Mouse (Mus musculus): ENCODE measurements at regions not wholly inside any gene's neighbourhood (a gene's known extent, or its start where the extent isn't known, plus 50 kb on each side); places are given as distances from the start of the nearest gene placed in this dataset.

- no peak overlapping the region for H3ac ChIP-seq (ENCODE audit: control insufficient read depth, insufficient read length, low read depth)
- no peaks in the 10 kb centered on the region for H3K79me2 ChIP-seq (ENCODE audit: control insufficient read depth, insufficient read depth)
- TF ChIP-seq MYOD1 (IDR thresholded peaks at IDR 0.05; ENCODE audit: control insufficient read depth, insufficient read length, low read depth) (peak; percentile 66), MAX (IDR thresholded peaks at IDR 0.05) (no peak)
- H3K79me3 ChIP-seq (ENCODE audit: low read depth): no peaks in the 10 kb centered on the region
- no peaks in the 10 kb centered on the region for H3K36me3 ChIP-seq (ENCODE audit: control insufficient read depth, insufficient read depth)
- H3K4me3 ChIP-seq (ENCODE audit: insufficient read depth, poor library complexity, severe bottlenecking): no peak overlapping the region
- no peaks in the 10 kb centered on the region for H3K27me3 ChIP-seq (ENCODE audit: control insufficient read depth, insufficient read depth, insufficient read length)
Observed at GRCm38 (mm10) chr1:90441134-90441868, 161.5 kb upstream of the Cops8 start.

GRCm38 (mm10) chr1:90442250-90443240 is 160.2 kb upstream of the Cops8 start:
- Histone ChIP-seq H3K79me2 (ENCODE audit: control insufficient read depth, insufficient read depth) (no peaks in the 10 kb centered on the region), H3K4me3 (ENCODE audit: insufficient read depth, poor library complexity, severe bottlenecking) (no peak overlapping the region), H3K36me3 (ENCODE audit: control insufficient read depth, insufficient read depth) (no peaks in the 10 kb centered on the region), H3K79me3 (ENCODE audit: low read depth) (no peaks in the 10 kb centered on the region), H3K27me3 (ENCODE audit: control insufficient read depth, insufficient read depth, insufficient read length) (no peaks in the 10 kb centered on the region), H3ac (ENCODE audit: control insufficient read depth, insufficient read length, low read depth) (no peak overlapping the region)
- TF ChIP-seq MAX (IDR thresholded peaks at IDR 0.05) (no peak), FOSL1 (IDR thresholded peaks at IDR 0.05; ENCODE audit: insufficient read depth, low read length, poor library complexity, severe bottlenecking) (no peak), MYOG (IDR thresholded peaks at IDR 0.05; ENCODE audit: control insufficient read depth, extremely low read depth, insufficient read length) (no peak), CTCF (IDR thresholded peaks at IDR 0.05; ENCODE audit: control insufficient read depth, insufficient read depth, insufficient read length) (no peak), CEBPB (IDR thresholded peaks at IDR 0.05; ENCODE audit: low read depth) (no peak), USF1 (IDR thresholded peaks at IDR 0.05; ENCODE audit: low read depth) (no peak), MYOD1 (IDR thresholded peaks at IDR 0.05; ENCODE audit: control insufficient read depth, insufficient read length, low read depth) (no peak)

GRCm38 (mm10) chr1:90449571-90450226 is 153.1 kb upstream of the Cops8 start:
- TF ChIP-seq CEBPB (IDR thresholded peaks at IDR 0.05; ENCODE audit: low read depth) (no peak), USF1 (IDR thresholded peaks at IDR 0.05; ENCODE audit: low read depth) (no peak), MAX (IDR thresholded peaks at IDR 0.05) (no peak), MYOD1 (IDR thresholded peaks at IDR 0.05; ENCODE audit: control insufficient read depth, insufficient read length, low read depth) (no peak), FOSL1 (IDR thresholded peaks at IDR 0.05; ENCODE audit: insufficient read depth, low read length, poor library complexity, severe bottlenecking) (no peak), MYOG (IDR thresholded peaks at IDR 0.05; ENCODE audit: control insufficient read depth, extremely low read depth, insufficient read length) (no peak), CTCF (IDR thresholded peaks at IDR 0.05; ENCODE audit: control insufficient read depth, insufficient read depth, insufficient read length) (no peak)
- Histone ChIP-seq H3K36me3 (ENCODE audit: control insufficient read depth, insufficient read depth) (no peaks in the 10 kb centered on the region), H3K79me2 (ENCODE audit: control insufficient read depth, insufficient read depth) (no peaks in the 10 kb centered on the region), H3K4me3 (ENCODE audit: insufficient read depth, poor library complexity, severe bottlenecking) (no peak overlapping the region), H3K27me3 (ENCODE audit: control insufficient read depth, insufficient read depth, insufficient read length) (no peaks in the 10 kb centered on the region), H3K79me3 (ENCODE audit: low read depth) (no peaks in the 10 kb centered on the region), H3ac (ENCODE audit: control insufficient read depth, insufficient read length, low read depth) (no peak overlapping the region)

- no peak overlapping the region for H3ac ChIP-seq (ENCODE audit: control insufficient read depth, insufficient read length, low read depth)
- H3K79me3 ChIP-seq (ENCODE audit: low read depth): no peaks in the 10 kb centered on the region
- no peaks in the 10 kb centered on the region for H3K36me3 ChIP-seq (ENCODE audit: control insufficient read depth, insufficient read depth)
- no peaks in the 10 kb centered on the region for H3K27me3 ChIP-seq (ENCODE audit: control insufficient read depth, insufficient read depth, insufficient read length)
- no peak overlapping the region for H3K4me3 ChIP-seq (ENCODE audit: insufficient read depth, poor library complexity, severe bottlenecking)
- no peaks in the 10 kb centered on the region for H3K79me2 ChIP-seq (ENCODE audit: control insufficient read depth, insufficient read depth)
- TF ChIP-seq MYOG (IDR thresholded peaks at IDR 0.05; ENCODE audit: control insufficient read depth, extremely low read depth, insufficient read length) (no peak), CTCF (IDR thresholded peaks at IDR 0.05; ENCODE audit: control insufficient read depth, insufficient read depth, insufficient read length) (no peak), MYOD1 (IDR thresholded peaks at IDR 0.05; ENCODE audit: control insufficient read depth, insufficient read length, low read depth) (no peak), FOSL1 (IDR thresholded peaks at IDR 0.05; ENCODE audit: insufficient read depth, low read length, poor library complexity, severe bottlenecking) (no peak), CEBPB (IDR thresholded peaks at IDR 0.05; ENCODE audit: low read depth) (no peak), USF1 (IDR thresholded peaks at IDR 0.05; ENCODE audit: low read depth) (no peak), MAX (IDR thresholded peaks at IDR 0.05) (no peak)
Observed at GRCm38 (mm10) chr1:90451942-90452557, 150.7 kb upstream of the Cops8 start.

GRCm38 (mm10) chr1:90454263-90454662 is 148.5 kb upstream of the Cops8 start:
- Histone ChIP-seq H3K4me3 (ENCODE audit: insufficient read depth, poor library complexity, severe bottlenecking) (no peak overlapping the region), H3K79me2 (ENCODE audit: control insufficient read depth, insufficient read depth) (no peaks in the 10 kb centered on the region), H3ac (ENCODE audit: control insufficient read depth, insufficient read length, low read depth) (no peak overlapping the region), H3K79me3 (ENCODE audit: low read depth) (no peaks in the 10 kb centered on the region), H3K36me3 (ENCODE audit: control insufficient read depth, insufficient read depth) (no peaks in the 10 kb centered on the region), H3K27me3 (ENCODE audit: control insufficient read depth, insufficient read depth, insufficient read length) (no peaks in the 10 kb centered on the region)
- TF ChIP-seq CTCF (IDR thresholded peaks at IDR 0.05; ENCODE audit: control insufficient read depth, insufficient read depth, insufficient read length) (no peak), MYOD1 (IDR thresholded peaks at IDR 0.05; ENCODE audit: control insufficient read depth, insufficient read length, low read depth) (peak; percentile 46)
